ENCODE assay signal across 11 mouse cellular contexts in genomic region chr6:86765637-86766059, GRCm38 (mm10). TPM values are rescaled to one million over a fixed set of nuclear protein-coding genes. Genes with fewer than 3 reads are reported as not detected.
DNase-seq lines count a peak whose midpoint lies in the region; ATAC-seq and TF ChIP-seq lines count a peak whose summit lies in the region.
"Had no signal": no experiment of that assay in that cellular context is flagged by ENCODE, and none has a peak within 500 bp of the region (broad histone marks: within the 10 kb centered on the region; RNA-seq: fewer than 3 reads in every experiment).

No protein-coding gene starts in this region.

- TF ChIP-seq POLR2A in liver, adult 2 months (IDR thresholded peaks at IDR 0.05; ENCODE audit: extremely low read depth, insufficient read depth, low read length), result no peak
- TF ChIP-seq POLR2A in lung, adult 2 months (IDR thresholded peaks at IDR 0.05; ENCODE audit: borderline replicate concordance, extremely low read depth, low read depth, low read length), result no peak

- H3K79me2 ChIP-seq in liver, adult 2 months (ENCODE audit: control insufficient read depth, insufficient read depth, low read length), result no peaks in the 10 kb centered on the region

- DNase-seq in liver, adult 2 months (ENCODE audit: extremely low read depth, low read depth, low spot score), result peak; percentile 91
- no peak for DNase-seq in liver
- DNase-seq in lung, adult 2 months, result peak; percentile 51
- peak; percentile 17 for DNase-seq in thymus, postnatal 25 days
- no peak for DNase-seq in layer of hippocampus, postnatal 36 days
- DNase-seq in heart, postnatal 4 days, result no peak
- no peak for DNase-seq in frontal cortex, adult 2 months (ENCODE audit: extremely low spot score in 1 of 2, low spot score in 1 of 2)
- DNase-seq: heart, adult 2 months; left cerebral cortex, postnatal 4 days had no signal

- H3K4me1 ChIP-seq in liver, adult 2 months (ENCODE audit: control insufficient read depth, insufficient read depth, low read length), result peaks cover 6% of the 10 kb centered on the region
- H3K4me1 ChIP-seq in kidney, embryonic 16.5 days (ENCODE audit: insufficient read depth, low read length), result no peaks in the 10 kb centered on the region
- peaks cover 7% of the 10 kb centered on the region; the same call in 1 of the 2 replicates for H3K4me1 ChIP-seq in lung, adult 2 months (ENCODE audit: control insufficient read depth, insufficient read depth, low read length)

- H3K27me3 ChIP-seq in liver, adult 2 months (ENCODE audit: control insufficient read depth, insufficient read depth, low read length), result no peaks in the 10 kb centered on the region
- no peaks in the 10 kb centered on the region for H3K27me3 ChIP-seq in kidney, embryonic 16.5 days (ENCODE audit: insufficient read depth, low read length)

- peak; percentile 82 for ATAC-seq in kidney, embryonic 16.5 days (ENCODE audit: low FRiP score, low TSS enrichment)
- ATAC-seq: hindbrain, postnatal 0 days had no signal

- no peak overlapping the region for H3K4me3 ChIP-seq in liver, adult 2 months (ENCODE audit: insufficient read depth, low read depth, low read length)
- H3K4me3 ChIP-seq in kidney, embryonic 16.5 days (ENCODE audit: low read length), result no peak overlapping the region
- H3K4me3 ChIP-seq in lung, adult 2 months (replicated peaks; ENCODE audit: extremely low read depth, low read depth, low read length), result no peak overlapping the region
- H3K4me3 ChIP-seq: heart, adult 2 months had no signal

- H3K27ac ChIP-seq in liver, adult 2 months (replicated peaks; ENCODE audit: insufficient read depth, low read depth, low read length), result peak overlapping the region; percentile 51
- peak overlapping the region; percentile 76 for H3K27ac ChIP-seq in kidney, embryonic 16.5 days (ENCODE audit: low read length)
- H3K27ac ChIP-seq: heart, adult 2 months; hindbrain, postnatal 0 days had no signal

- 19% methylated on average over 6 of the region's 6 CpGs for WGBS in liver, adult 2 months
- 49% methylated on average over 6 of the region's 6 CpGs for WGBS in kidney, embryonic 16.5 days
- 46% methylated on average over 6 of the region's 6 CpGs for WGBS in lung, adult 2 months

- H3K36me3 ChIP-seq in liver, adult 2 months (ENCODE audit: control insufficient read depth, insufficient read depth, low read length), result no peaks in the 10 kb centered on the region
- no peaks in the 10 kb centered on the region for H3K36me3 ChIP-seq in kidney, embryonic 16.5 days (ENCODE audit: insufficient read depth, low read length)

- H3K9me3 ChIP-seq in kidney, embryonic 16.5 days (ENCODE audit: low read length), result no peaks in the 10 kb centered on the region

- TF ChIP-seq CTCF in liver, adult 2 months (IDR thresholded peaks at IDR 0.05; ENCODE audit: low read depth, low read length), result peak; percentile 26; the same call in 1 of the 2 replicates
- 0 out of 2 replicates have a peak, but pooled peaks have one; percentile 11 for TF ChIP-seq CTCF in lung, adult 2 months (IDR thresholded peaks at IDR 0.05; ENCODE audit: insufficient read depth, low read length)

- no peak overlapping the region for H3K9ac ChIP-seq in liver, adult 2 months (ENCODE audit: low read depth, low read length)
- H3K9ac ChIP-seq in kidney, embryonic 16.5 days (replicated peaks; ENCODE audit: low read length), result no peak overlapping the region

- H3K4me2 ChIP-seq in kidney, embryonic 16.5 days (replicated peaks; ENCODE audit: low read depth, low read length), result no peak overlapping the region

RNA-seq across cellular contexts. Expression of gene Anxa4, which starts 27.7 kb away (rescaled TPM):
- total RNA-seq in liver, adult 2 months (2014; rRNA removed), result 49.1 and 57.6 TPM in 2 replicates
- polyA plus RNA-seq in liver, adult 2 months (2012; rRNA removed), result 31.2 and 31.7 TPM in 2 replicates
- 50.7 and 59.2 TPM in 2 replicates for polyA plus RNA-seq in kidney, embryonic 16.5 days (2015; fragmentation: Nextera tagmentation; extraction: Ambion mirVana)
- polyA plus RNA-seq in lung, adult 2 months (2012; rRNA removed), result 76.5 and 110 TPM in 2 replicates
- total RNA-seq in layer of hippocampus, postnatal 36 days (2021), result 1 to 10 TPM; 4.8 to 6.0 TPM
- 10 to 100 TPM; 36.4 to 36.5 TPM for total RNA-seq in heart, postnatal 4 days (2021)
- polyA plus RNA-seq in frontal cortex, adult 2 months (2012; rRNA removed), result 4.1 and 5.5 TPM in 2 replicates

RNA-seq across cellular contexts. Expression of gene Gmcl1, which starts 32.5 kb away (rescaled TPM):
- total RNA-seq in liver, adult 2 months (2014; rRNA removed), result 6.4 and 8.3 TPM in 2 replicates
- 3.4 and 4.0 TPM in 2 replicates for polyA plus RNA-seq in liver, adult 2 months (2012; rRNA removed)
- polyA plus RNA-seq in kidney, embryonic 16.5 days (2015; fragmentation: Nextera tagmentation; extraction: Ambion mirVana), result 30.0 and 30.2 TPM in 2 replicates
- 8.4 and 8.7 TPM in 2 replicates for polyA plus RNA-seq in lung, adult 2 months (2012; rRNA removed)
- total RNA-seq in layer of hippocampus, postnatal 36 days (2021), result 10 to 100 TPM; 30.0 to 30.1 TPM
- 10 to 100 TPM in 1 of 2 experiments, 1 to 10 TPM in 1; 9.1 to 11.3 TPM for total RNA-seq in heart, postnatal 4 days (2021)
- 28.1 and 28.7 TPM in 2 replicates for polyA plus RNA-seq in frontal cortex, adult 2 months (2012; rRNA removed)

Comparison
In these comparisons a context has a peak if more than half of its experiments do, and no peak if none do; other contexts are left out.
1. DNase-seq: peak in liver, adult 2 months (single experiment), lung, adult 2 months (single experiment) and thymus, postnatal 25 days (single experiment); none in liver (single experiment), layer of hippocampus, postnatal 36 days (0 of 2), heart, postnatal 4 days (single experiment) and frontal cortex, adult 2 months (0 of 2).